ENCODE assay signal across 21 mouse cellular contexts in genomic region chr4:130819806-130820205, GRCm38 (mm10).
"Had no signal": no experiment of that assay in that cellular context is flagged by ENCODE, and none has a peak within 500 bp of the region (broad histone marks: within the 10 kb centered on the region; RNA-seq: fewer than 3 reads in every experiment).

No protein-coding gene starts in this region.

- DNase-seq: liver, postnatal 0 days; lung, adult 2 months; lung, postnatal 14 days; lung, postnatal 36 days; retina, postnatal 1 day; right cerebral cortex, adult 18-20 months; right cerebral cortex, postnatal 25 days; right cerebral cortex, postnatal 4 days; spleen, adult 18-20 months; thymus, adult 18-20 months; thymus, postnatal 14 days; thymus, postnatal 36 days had no signal

- H3K9ac ChIP-seq: liver, postnatal 0 days; lung, embryonic 15.5 days; midbrain, embryonic 13.5 days; midbrain, embryonic 15.5 days; neural tube, embryonic 15.5 days; stomach, embryonic 15.5 days had no signal

- H3K27me3 ChIP-seq: lung, embryonic 15.5 days; midbrain, embryonic 13.5 days; midbrain, embryonic 15.5 days; neural tube, embryonic 13.5 days; neural tube, embryonic 15.5 days; stomach, embryonic 15.5 days had no signal

- H3K4me2 ChIP-seq: lung, embryonic 15.5 days; midbrain, embryonic 11.5 days; midbrain, embryonic 13.5 days; midbrain, embryonic 15.5 days; neural tube, embryonic 13.5 days; neural tube, embryonic 15.5 days; stomach, embryonic 15.5 days had no signal

- H3K36me3 ChIP-seq: lung, embryonic 15.5 days; stomach, embryonic 15.5 days had no signal

- H3K27ac ChIP-seq: macrophage; midbrain, embryonic 13.5 days; midbrain, embryonic 15.5 days; neural tube, embryonic 15.5 days; stomach, embryonic 15.5 days had no signal

- H3K4me1 ChIP-seq: lung, embryonic 15.5 days had no signal

- H3K9me3 ChIP-seq: lung, embryonic 15.5 days; megakaryocyte, embryonic 14.5 days; midbrain, embryonic 13.5 days; midbrain, embryonic 15.5 days; neural tube, embryonic 13.5 days; neural tube, embryonic 15.5 days; stomach, embryonic 15.5 days had no signal

- ATAC-seq: liver, postnatal 0 days; midbrain, embryonic 13.5 days; midbrain, embryonic 15.5 days had no signal

- H3K4me3 ChIP-seq: lung, embryonic 15.5 days; megakaryocyte, embryonic 14.5 days; midbrain, embryonic 13.5 days; midbrain, embryonic 15.5 days; neural tube, embryonic 13.5 days; neural tube, embryonic 15.5 days; stomach, embryonic 15.5 days had no signal
